Mouse (Mus musculus) CD4-positive, CD25-positive, alpha-beta regulatory T cell, adult 2 months (primary cell): ENCODE results near the gene Stbd1.

Experiments used
- DNase-seq: peaks from one replicate; pipeline ENCODE4 v3.0.0-alpha.2; 2012; ENCODE audit warnings: low read depth, low spot score

Stbd1 gene

GRCm38 (mm10) chr5:92602691-92603690, at the start of gene Stbd1:
TSS of gene Stbd1 (plus strand) at chr5:92603041.
- DNase-seq, result peak; percentile 61

DNA sequence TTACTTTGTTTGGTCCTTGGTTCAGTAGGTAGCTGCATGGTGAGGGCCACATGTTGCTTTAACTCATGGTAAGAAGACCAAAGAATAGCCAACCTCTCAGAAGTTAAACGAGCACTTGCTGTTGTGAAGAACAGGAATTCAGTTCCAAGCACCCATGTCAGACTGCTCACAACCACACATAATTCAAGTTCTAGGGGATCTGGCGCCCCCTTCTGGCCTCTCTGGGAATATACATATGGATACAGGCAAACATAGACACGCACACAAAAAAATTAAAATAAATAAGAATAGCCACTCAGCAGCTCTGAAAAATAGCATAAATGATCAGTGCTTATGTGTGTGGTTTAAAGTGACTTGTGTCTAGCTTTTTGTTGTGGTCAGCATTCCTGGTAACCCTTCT, 48.9 kb upstream of the Stbd1 start:
- DNase-seq, result peak; percentile 37

DNA sequence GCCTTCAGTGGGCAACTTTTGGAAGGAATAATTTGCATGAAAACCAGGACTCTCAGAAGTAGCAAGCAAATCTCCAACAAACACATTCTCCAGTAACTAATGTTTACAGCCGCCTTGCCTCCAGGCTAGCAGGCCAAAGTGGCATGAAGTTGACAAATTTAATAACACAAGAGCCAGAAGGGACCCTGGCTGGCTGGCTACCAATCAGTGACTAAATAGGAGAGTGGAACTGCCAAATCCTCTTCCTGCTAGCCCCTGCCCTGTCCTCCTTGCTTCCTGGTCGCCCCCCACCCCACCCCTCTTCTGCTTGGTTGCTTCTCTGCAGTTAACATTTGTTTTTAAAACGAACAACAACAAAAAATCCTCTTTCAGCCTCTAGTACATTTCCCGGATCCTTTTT, 48.4 kb upstream of the Stbd1 start:
- no peak for DNase-seq

GRCm38 (mm10) chr5:92554891-92555511, 47.8 kb upstream of the Stbd1 start, which contains the start of gene Fam47e:
TSS of gene Fam47e (plus strand) at chr5:92555069.
- DNase-seq, result no peak

- no peak for DNase-seq
Observed at GRCm38 (mm10) chr5:92555905-92556304, 46.9 kb upstream of the Stbd1 start.

- no peak for DNase-seq
Observed at GRCm38 (mm10) chr5:92557508-92557907, 45.3 kb upstream of the Stbd1 start.

GRCm38 (mm10) chr5:92560201-92560600, 42.6 kb upstream of the Stbd1 start:
- DNase-seq, result no peak

DNA sequence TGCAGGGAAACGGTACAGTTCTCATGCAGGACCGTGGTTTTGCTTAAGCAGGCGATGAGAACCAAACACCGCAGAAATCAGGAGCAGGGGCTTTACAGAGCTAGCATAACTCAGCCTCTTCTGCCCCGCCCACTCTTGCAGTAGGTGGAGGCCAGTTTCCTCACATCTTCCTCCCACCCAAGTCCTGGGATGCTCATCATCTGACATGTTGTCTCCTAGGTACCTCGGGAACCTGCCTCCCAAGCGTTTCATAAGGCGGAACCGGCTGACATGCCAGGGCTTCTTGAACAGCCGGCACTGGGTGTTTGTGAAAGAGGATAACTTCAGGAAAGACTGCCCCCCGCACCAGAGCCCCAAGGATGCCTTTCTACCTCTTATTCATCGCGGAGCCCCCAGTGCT, 40.8 kb upstream of the Stbd1 start:
- no peak for DNase-seq

GRCm38 (mm10) chr5:92571232-92571631, 31.6 kb upstream of the Stbd1 start:
- DNase-seq, result no peak

GRCm38 (mm10) chr5:92579559-92579958, 23.3 kb upstream of the Stbd1 start:
- DNase-seq, result no peak

GRCm38 (mm10) chr5:92585932-92586331, 16.9 kb upstream of the Stbd1 start:
- DNase-seq, result no peak

DNA sequence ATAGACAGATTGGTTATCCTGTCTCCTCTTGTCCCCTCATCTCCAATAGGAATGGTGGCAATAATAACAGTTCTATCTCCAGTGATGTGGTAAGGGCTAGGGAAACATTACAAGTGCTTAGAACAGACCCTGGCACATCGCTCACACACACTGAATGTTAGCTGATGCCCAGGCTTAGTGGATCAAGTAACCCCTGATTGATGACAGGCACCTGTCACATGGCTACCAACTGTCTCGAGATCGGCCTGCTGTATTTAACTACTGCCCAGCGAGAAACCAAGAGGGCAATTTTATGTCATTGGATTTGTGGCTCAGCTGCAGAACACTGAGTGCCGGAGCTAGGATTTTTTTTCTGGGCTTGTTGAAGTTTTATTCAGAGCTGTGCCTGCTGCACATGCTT, 7.8 kb upstream of the Stbd1 start:
- no peak for DNase-seq

DNA sequence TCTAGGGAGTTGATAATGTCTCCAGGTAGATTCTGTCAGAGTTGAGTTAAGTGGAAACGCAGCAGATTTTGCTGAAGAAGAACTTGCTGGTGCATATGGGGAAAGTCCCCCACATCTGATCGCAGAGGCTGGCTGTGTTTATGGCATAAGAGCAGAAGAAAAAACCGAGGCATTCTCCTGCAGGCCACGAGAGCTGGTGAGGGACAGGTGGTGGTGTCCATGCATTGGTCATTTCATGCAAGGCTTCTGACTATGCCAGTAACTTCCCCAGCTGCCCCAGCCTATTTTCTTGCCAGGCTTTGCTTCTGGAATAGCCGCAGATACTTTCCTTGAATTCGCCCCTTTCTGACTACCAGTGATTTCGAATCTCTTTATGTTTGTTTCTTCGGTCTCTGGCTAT, 6.0 kb upstream of the Stbd1 start:
- DNase-seq, result no peak

GRCm38 (mm10) chr5:92599030-92599429, 3.8 kb upstream of the Stbd1 start:
- no peak for DNase-seq

DNA sequence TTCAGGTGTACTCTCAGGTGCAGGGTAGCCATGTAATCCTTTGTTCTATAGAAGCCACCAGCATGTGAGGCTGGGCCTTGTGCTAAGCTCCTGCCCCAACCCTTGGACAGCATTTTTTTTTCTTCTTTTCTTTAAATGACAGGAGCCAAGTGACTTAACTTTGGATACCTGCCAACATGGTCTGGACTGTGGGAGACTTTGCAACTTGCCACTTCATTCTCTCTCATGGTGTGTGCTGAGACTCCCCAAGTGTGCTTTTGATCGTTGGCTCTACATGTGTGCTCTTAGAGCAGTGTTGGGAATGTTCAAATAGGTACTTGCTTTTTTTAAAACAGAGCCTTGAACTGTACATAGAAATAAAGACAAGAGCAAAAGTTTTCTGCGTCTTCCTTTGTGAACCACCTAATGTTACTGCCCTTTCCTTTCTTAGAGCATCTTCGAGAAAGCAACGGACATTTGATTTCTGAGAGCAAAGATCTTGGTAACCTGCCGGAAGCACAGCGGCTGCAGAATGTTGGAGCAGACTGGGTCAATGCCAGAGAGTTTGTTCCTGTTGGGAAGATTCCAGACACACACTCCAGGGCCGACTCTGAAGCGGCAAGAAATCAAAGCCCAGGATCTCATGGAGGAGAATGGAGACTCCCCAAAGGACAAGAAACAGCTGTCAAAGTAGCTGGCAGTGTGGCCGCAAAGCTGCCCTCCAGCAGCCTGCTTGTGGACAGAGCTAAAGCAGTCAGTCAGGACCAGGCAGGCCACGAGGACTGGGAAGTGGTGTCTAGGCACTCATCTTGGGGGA, 1.8 kb downstream of the Stbd1 start:
- no peak for DNase-seq

- DNase-seq, result no peak
Observed at GRCm38 (mm10) chr5:92607492-92608229, 4.8 kb downstream of the Stbd1 start.

DNA sequence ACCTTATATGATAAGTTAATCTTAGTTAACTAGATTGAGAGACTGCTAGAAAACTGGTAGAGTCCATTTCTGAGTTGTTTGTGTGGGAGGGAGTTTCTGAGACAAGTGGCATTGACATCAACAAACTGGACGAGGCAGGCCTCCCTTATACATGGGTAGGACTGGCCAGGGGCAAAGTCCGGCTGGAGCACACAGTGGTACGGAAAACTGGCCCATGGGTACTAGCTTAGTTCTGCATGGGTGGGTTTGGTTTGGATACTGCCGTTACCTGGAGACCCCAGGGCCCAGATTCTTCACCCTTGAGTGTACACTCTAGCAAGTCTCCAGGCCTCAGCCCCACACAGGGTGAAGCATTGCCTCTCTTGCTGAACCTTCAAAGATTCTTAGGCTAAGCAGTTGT, 9.9 kb downstream of the Stbd1 start:
- no peak for DNase-seq

DNA sequence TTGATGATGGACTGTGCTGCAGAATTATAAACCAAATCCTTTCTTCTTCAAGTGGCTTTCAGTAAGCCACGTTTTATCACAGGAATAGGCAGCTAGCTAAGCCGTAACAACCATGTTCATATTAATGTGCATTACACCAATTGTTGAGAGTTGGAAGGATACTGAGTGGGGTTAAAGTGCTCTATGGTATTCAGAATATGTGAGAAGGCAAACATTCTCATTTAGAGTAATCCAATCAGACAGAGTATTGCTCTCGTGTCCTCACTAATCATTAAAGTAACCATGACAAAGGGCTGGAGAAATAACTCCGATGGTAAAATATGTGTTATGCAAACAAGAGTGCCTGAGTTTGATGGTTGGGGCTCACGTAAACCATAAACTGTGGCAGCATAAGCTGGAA, 19.0 kb downstream of the Stbd1 start:
- no peak for DNase-seq

DNA sequence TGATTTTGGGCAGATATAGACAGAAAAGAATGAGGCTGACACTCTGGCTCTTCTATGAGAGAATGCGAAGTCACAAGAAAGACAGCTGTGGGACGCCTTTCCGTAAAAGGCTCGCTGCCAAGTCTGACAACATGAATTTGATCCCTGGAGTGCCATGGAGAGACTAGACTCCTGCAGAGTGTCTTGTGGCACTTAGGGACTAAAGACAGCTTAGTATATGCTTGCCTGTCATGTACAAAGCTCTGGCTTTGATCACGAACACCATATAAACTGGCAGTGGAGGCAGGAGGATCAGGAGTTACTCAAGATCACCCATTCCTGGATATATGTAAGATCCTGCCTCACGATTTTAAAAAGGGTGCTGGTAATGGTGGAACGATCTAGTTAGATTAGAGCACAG, 25.1 kb downstream of the Stbd1 start:
- DNase-seq, result no peak

DNA sequence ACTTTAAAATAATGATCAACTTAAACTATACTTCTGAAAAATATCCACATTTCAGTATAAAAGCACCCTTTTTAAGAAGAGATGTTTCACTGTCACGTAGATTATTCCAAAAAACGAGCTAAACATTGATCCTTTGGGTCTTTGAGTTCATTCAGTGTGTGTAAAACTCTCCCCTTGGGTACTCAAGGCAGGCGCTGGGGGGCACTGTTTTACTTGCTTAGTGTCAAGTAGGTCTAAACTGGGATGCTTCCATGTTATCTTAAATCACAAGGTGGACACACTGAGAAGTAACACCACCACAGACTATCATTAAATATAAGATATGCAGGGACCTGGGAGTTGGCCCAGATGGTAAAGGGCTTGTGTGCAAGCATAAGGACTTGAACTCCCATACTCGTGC, 30.7 kb downstream of the Stbd1 start:
- DNase-seq, result no peak

DNA sequence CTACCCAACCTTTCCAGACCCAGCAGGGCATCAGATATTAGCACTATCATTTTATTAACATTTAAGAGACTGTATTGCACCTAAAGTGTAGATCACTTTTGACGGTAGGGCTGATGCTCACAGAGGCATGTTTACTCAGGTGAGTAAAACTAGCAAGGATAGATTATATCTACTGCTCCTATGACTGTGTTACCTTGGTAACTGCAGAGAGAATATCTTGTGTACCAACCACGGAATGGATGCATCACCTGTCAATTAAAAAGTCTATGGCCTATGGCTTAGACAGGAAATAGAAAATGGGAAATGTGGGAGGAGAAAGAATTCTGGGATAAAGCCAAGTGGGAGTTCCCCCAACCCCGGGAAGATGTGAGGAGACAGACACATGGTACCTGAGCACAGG, 32.1 kb downstream of the Stbd1 start:
- DNase-seq, result no peak
